Mouse (Mus musculus): Measurements from ENCODE around the gene Riok1.

GRCm38 (mm10) chr13:38010444-38010910 lies 26.3 kb upstream of the Riok1 start:
- TF ChIP-seq CTCF (IDR thresholded peaks at IDR 0.05): no peak
- no peak for TF ChIP-seq POLR2A (IDR thresholded peaks at IDR 0.05; ENCODE audit: insufficient read depth, low read depth, low read length)
- TF ChIP-seq EP300 (IDR thresholded peaks at IDR 0.05; ENCODE audit: insufficient read depth, low read depth, low read length): no peak
